Mouse (Mus musculus) liver, embryonic 14.5 days (tissue): ENCODE data around the gene Lrp8.

ENCODE experiments used
- CTCF ChIP-seq: IDR thresholded peaks from 2 replicates; pipeline ENCODE4 v1.5.1; 2016; ENCODE audit warnings: antibody characterized with exemption, low read depth, control low read depth
- EP300 ChIP-seq: IDR thresholded peaks from 2 replicates; pipeline ENCODE4 v1.6.1; 2016; ENCODE audit warnings: antibody characterized with exemption, low read depth

DNA sequence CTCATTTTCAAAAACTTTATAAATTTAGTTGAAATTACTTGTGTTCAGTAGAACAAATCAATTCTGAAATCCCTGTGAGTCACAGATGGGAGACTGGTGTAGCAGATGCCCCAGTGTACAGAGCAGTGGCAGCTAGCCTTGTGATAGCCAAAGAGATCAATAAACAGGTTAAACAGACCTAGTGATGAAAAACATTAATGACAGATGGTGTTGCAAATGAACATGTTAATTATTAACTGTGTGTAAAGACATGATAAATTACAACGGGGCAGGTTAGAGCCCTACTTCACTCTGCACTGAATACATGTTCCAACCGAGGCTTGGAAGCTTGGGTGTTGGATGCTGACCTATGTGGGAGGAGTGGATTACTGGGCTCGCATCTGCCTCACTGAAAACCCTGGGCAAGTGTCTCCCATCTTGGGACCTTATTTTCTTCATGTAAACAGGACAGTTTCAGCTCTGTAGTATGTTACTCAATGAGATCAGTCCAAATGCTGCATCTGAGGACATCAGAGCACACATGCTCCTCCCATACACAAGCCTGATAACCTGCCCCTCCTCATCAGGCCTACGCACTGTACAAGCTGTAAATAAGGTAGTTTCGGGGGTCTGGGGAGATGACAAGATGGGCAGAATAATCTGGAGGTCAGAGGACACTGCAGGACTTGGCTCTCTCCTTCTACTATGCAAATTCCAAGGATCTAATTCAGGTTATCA lies 97.3 kb downstream of the Lrp8 start:
- TF ChIP-seq EP300 (no peak), CTCF (no peak)
